ENCODE assay signal across 9 mouse cellular contexts in the genomic region with DNA sequence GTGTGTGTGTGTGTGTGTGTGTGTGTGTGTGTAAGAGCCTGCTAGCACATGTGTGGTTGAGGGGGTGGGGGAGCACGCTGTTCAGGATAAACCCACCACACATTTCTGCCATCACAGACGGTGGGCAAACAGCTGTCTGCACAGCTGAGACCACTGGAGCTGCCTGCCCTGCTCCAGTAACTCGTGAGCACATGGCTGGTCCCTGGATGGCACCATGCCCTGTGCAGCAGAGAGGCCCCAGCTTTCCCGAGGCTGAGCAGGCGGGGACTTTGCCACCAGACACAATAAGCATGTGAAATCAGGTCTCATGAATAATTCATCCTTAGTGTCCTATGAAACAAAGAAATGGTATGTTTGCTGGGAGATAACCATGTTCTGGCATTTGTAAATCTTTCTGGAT.
DNase-seq lines count a peak whose midpoint lies in the region; ATAC-seq lines count a peak whose summit lies in the region.
"Had no signal": no experiment of that assay in that cellular context is flagged by ENCODE, and none has a peak within 500 bp of the region (broad histone marks: within the 10 kb centered on the region; RNA-seq: fewer than 3 reads in every experiment).

No protein-coding gene starts in this region.

- H3K4me1 ChIP-seq in heart, embryonic 14.5 days (ENCODE audit: control insufficient read depth in 2 of 2, insufficient read depth in 2 of 2, low read length in 2 of 2), result peaks cover 11 to 26% of the 10 kb centered on the region in 2 experiments
- peaks cover 29% of the 10 kb centered on the region for H3K4me1 ChIP-seq in hindbrain, embryonic 14.5 days (replicated peaks; ENCODE audit: control insufficient read depth, insufficient read depth, low read length)
- H3K4me1 ChIP-seq in midbrain, embryonic 13.5 days (replicated peaks), result peaks cover 42% of the 10 kb centered on the region

- no peaks in the 10 kb centered on the region for H3K36me3 ChIP-seq in heart, embryonic 14.5 days (ENCODE audit: control insufficient read depth, insufficient read depth, low read length)
- H3K36me3 ChIP-seq in hindbrain, embryonic 14.5 days (replicated peaks; ENCODE audit: control insufficient read depth, insufficient read depth), result no peaks in the 10 kb centered on the region
- H3K36me3 ChIP-seq in midbrain, embryonic 13.5 days, result no peaks in the 10 kb centered on the region
- H3K36me3 ChIP-seq: G1E had no signal

- 50% methylated on average over 5 of the region's 5 CpGs for WGBS in heart, embryonic 14.5 days
- WGBS in hindbrain, embryonic 14.5 days, result 5% methylated on average over 5 of the region's 5 CpGs
- 13% methylated on average over 5 of the region's 5 CpGs for WGBS in midbrain, embryonic 13.5 days

- H3K9me3 ChIP-seq in heart, embryonic 14.5 days (ENCODE audit: control insufficient read depth, low read length), result no peaks in the 10 kb centered on the region
- H3K9me3 ChIP-seq in hindbrain, embryonic 14.5 days (ENCODE audit: control insufficient read depth, low read length), result no peaks in the 10 kb centered on the region
- no peaks in the 10 kb centered on the region for H3K9me3 ChIP-seq in midbrain, embryonic 13.5 days

- H3K4me2 ChIP-seq in heart, embryonic 14.5 days (ENCODE audit: low read length), result no peak overlapping the region
- H3K4me2 ChIP-seq in hindbrain, embryonic 14.5 days (replicated peaks), result 0 out of 2 replicates have a peak overlapping the region, but pooled peaks have one; percentile 6
- H3K4me2 ChIP-seq in midbrain, embryonic 13.5 days (replicated peaks), result no peak overlapping the region

- H3K4me3 ChIP-seq in heart, embryonic 14.5 days (ENCODE audit: control insufficient read depth in 1 of 2, insufficient read depth in 1 of 2, low read depth in 1 of 2, low read length in 2 of 2), result no peak overlapping the region
- H3K4me3 ChIP-seq in hindbrain, embryonic 14.5 days (replicated peaks; ENCODE audit: low read length), result no peak overlapping the region
- no peak overlapping the region for H3K4me3 ChIP-seq in midbrain, embryonic 13.5 days (replicated peaks)

- peak; percentile 35; the same call in 1 of the 2 replicates for ATAC-seq in heart, embryonic 14.5 days (ENCODE audit: insufficient number of reproducible peaks, insufficient read depth, low FRiP score, low read depth)
- ATAC-seq in hindbrain, embryonic 14.5 days (ENCODE audit: low FRiP score), result peak; percentile 95
- ATAC-seq in midbrain, embryonic 13.5 days, result peak; percentile 99
- no peak for ATAC-seq in megakaryocyte-erythroid progenitor cell, adult 5-6 weeks (replicated peaks; ENCODE audit: low FRiP score, low TSS enrichment, poor library complexity, severe bottlenecking)
- no peak for ATAC-seq in megakaryocyte progenitor cell, adult 5-6 weeks (replicated peaks; ENCODE audit: poor library complexity)

- H3K27me3 ChIP-seq in heart, embryonic 14.5 days (ENCODE audit: control insufficient read depth, insufficient read depth, low read length), result no peaks in the 10 kb centered on the region
- no peaks in the 10 kb centered on the region for H3K27me3 ChIP-seq in hindbrain, embryonic 14.5 days (ENCODE audit: control insufficient read depth, insufficient read depth, low read length)
- no peaks in the 10 kb centered on the region for H3K27me3 ChIP-seq in midbrain, embryonic 13.5 days

- no peak overlapping the region for H3K9ac ChIP-seq in heart, embryonic 14.5 days (ENCODE audit: low read length)
- H3K9ac ChIP-seq in hindbrain, embryonic 14.5 days, result 0 out of 2 replicates have a peak overlapping the region, but pooled peaks have one; percentile 24
- no peak overlapping the region for H3K9ac ChIP-seq in midbrain, embryonic 13.5 days (replicated peaks)

- H3K27ac ChIP-seq in heart, embryonic 14.5 days (replicated peaks in 1 of 2; ENCODE audit: control insufficient read depth in 1 of 2, insufficient read depth in 1 of 2, low read depth in 2 of 2, low read length in 2 of 2), result no peak overlapping the region
- H3K27ac ChIP-seq in hindbrain, embryonic 14.5 days, result peak overlapping the region; percentile 77
- peak overlapping the region; percentile 62 for H3K27ac ChIP-seq in midbrain, embryonic 13.5 days

- no peak for DNase-seq in heart, adult 18-20 months
- DNase-seq in cerebellum, postnatal 36 days, result peak; percentile 50 to 58
- DNase-seq in hindbrain, embryonic 14.5 days (ENCODE audit: low spot score), result peak; percentile 77
- DNase-seq in thymus, adult 18-20 months, result no peak

Comparison
In these comparisons a context has a peak if more than half of its experiments do, and no peak if none do; other contexts are left out.
1. ATAC-seq: peak in heart, embryonic 14.5 days (single experiment), hindbrain, embryonic 14.5 days (single experiment) and midbrain, embryonic 13.5 days (single experiment); none in megakaryocyte-erythroid progenitor cell, adult 5-6 weeks (single experiment) and megakaryocyte progenitor cell, adult 5-6 weeks (single experiment).
2. H3K27ac ChIP-seq: peak in hindbrain, embryonic 14.5 days (single experiment) and midbrain, embryonic 13.5 days (single experiment); none in heart, embryonic 14.5 days (0 of 2).
3. DNase-seq: peak in cerebellum, postnatal 36 days (2 of 2) and hindbrain, embryonic 14.5 days (single experiment); none in heart, adult 18-20 months (0 of 2) and thymus, adult 18-20 months (0 of 2).